Mouse (Mus musculus) stomach, postnatal 0 days (tissue): ENCODE data around the gene Fbxo21. TPM values are rescaled to one million over a fixed set of nuclear protein-coding genes. Genes with fewer than 3 reads are reported as not detected.

Experiments used
- ATAC-seq: fragments of 200-750 bp; cut with Nextera tagmentation; 2 replicates; pipeline ENCODE4 v1.8.0; 2017; ENCODE audit not compliant: low FRiP score, low TSS enrichment
- DNase-seq: peaks from one replicate; pipeline ENCODE4 v3.0.0-alpha.2; 2016; ENCODE audit warnings: low spot score
- H3K27ac ChIP-seq: fragments of 300-500 bp; sonication (generic); replicated peaks from 2 replicates; pipeline ENCODE4 v1.5.1; 2014; ENCODE audit warnings: mild to moderate bottlenecking, control low read depth
- H3K27me3 ChIP-seq: fragments of 300-500 bp; sonication (generic); 2 replicates; pipeline ENCODE4 v1.6.1; 2014; ENCODE audit warnings: low read length; ENCODE audit not compliant: control insufficient read depth, insufficient read depth
- H3K36me3 ChIP-seq: fragments of 300-500 bp; sonication (generic); 2 replicates; pipeline ENCODE4 v1.6.1; 2014; ENCODE audit warnings: low read length, mixed read lengths; ENCODE audit not compliant: control insufficient read depth, insufficient read depth
- H3K4me1 ChIP-seq: fragments of 300-500 bp; sonication (generic); replicated peaks from 2 replicates; pipeline ENCODE4 v1.6.1; 2014; ENCODE audit warnings: antibody characterized with exemption; ENCODE audit not compliant: control insufficient read depth, insufficient read depth
- H3K4me2 ChIP-seq: fragments of 300-500 bp; sonication (generic); replicated peaks from 2 replicates; pipeline ENCODE4 v1.6.1; 2014; ENCODE audit warnings: low read depth, mild to moderate bottlenecking, control low read depth, moderate library complexity
- H3K4me3 ChIP-seq: fragments of 300-500 bp; sonication (generic); 2 replicates; pipeline ENCODE4 v1.5.1; 2014; ENCODE audit warnings: low read depth, low read length, control low read depth
- H3K9ac ChIP-seq: fragments of 300-500 bp; sonication (generic); 2 replicates; pipeline ENCODE4 v1.6.1; 2014; ENCODE audit warnings: mild to moderate bottlenecking, low read length, control low read depth, mixed read lengths
- H3K9me3 ChIP-seq: fragments of 300-500 bp; sonication (generic); 2 replicates; pipeline ENCODE4 v1.6.1; 2016; ENCODE audit warnings: low read length; ENCODE audit not compliant: control insufficient read depth
- CTCF ChIP-seq: IDR thresholded peaks from 2 replicates; pipeline ENCODE4 v1.5.1; 2016; ENCODE audit warnings: antibody characterized with exemption, low read depth, mild to moderate bottlenecking, moderate library complexity
- EP300 ChIP-seq: optimal IDR thresholded peaks from 2 replicates; pipeline ENCODE3; 2016; ENCODE audit warnings: antibody characterized with exemption
- WGBS: fragments of 180-500 bp; shearing (Covaris S2); extraction: QIAGEN DNeasy Blood & Tissue Kit; methylation state at CpG from one replicate; pipeline ENCODE4 v1.1.7; 2014; 5-methylcytosine and 5-hydroxymethylcytosine counted together
- polyA plus RNA-seq: library from polyadenylated mRNA; unstranded; fragments of >200 nt; fragmentation: Nextera tagmentation; extraction: Ambion mirVana; gene quantifications from 2 replicates; pipeline ENCODE4 v1.2.1, GENCODE M21; 2015

Fbxo21 gene
- polyA plus RNA-seq, 1 experiment from 2014 or later: 19.2 TPM

DNA sequence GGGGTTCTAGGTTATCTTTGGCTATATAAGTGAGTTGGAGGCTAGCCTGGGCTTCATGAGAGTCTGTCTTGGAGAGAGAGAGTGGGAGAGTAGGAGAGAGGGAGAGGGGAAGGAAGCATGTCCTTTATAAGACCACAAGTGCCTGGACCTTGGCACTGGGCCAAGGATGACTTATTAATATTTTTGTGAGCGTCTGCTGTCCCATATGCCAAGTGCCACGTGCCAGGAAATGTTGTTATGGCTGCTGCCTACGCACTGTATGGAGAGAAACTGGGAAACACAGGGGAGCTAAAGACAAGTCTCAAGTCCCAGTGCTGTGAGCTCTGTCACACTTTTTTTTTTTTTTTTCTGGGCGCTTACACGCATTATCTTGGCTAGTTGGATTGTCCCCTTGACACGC is 66.1 kb downstream of the Fbxo21 start:
- ATAC-seq (no peak), DNase-seq (no peak)
- TF ChIP-seq EP300 (no peak), CTCF (no peak)
- Histone ChIP-seq H3K9ac (no peak overlapping the region), H3K4me3 (no peak overlapping the region), H3K9me3 (no peaks in the 10 kb centered on the region), H3K4me1 (no peaks in the 10 kb centered on the region), H3K4me2 (no peak overlapping the region), H3K36me3 (no peaks in the 10 kb centered on the region), H3K27me3 (no peaks in the 10 kb centered on the region), H3K27ac (no peak overlapping the region)
- 68% methylated on average over 6 of the region's 6 CpGs for WGBS

DNA sequence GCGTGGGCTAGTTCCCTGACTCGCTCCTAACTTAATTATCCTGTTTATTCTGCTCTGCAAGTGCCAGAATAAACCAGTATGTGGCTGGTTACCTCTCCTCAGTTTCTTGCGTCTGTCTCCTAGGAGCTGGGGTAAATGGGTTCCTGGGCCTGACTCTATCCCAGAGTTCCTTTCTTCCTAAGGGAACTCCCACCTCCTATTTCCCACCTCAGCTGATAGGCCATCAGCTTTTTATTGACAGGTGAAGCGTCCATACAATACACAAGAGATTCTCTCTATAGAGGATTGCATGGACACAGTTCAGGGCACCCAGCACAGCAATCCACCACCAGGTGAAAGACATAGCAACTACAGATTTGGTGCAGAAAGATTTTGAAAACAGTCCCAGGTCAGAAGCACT is 67.2 kb downstream of the Fbxo21 start:
- Histone ChIP-seq H3K27me3 (no peaks in the 10 kb centered on the region), H3K36me3 (no peaks in the 10 kb centered on the region), H3K9ac (no peak overlapping the region), H3K4me2 (no peak overlapping the region), H3K4me3 (no peak overlapping the region), H3K9me3 (no peaks in the 10 kb centered on the region), H3K27ac (no peak overlapping the region), H3K4me1 (no peaks in the 10 kb centered on the region)
- TF ChIP-seq EP300 (no peak), CTCF (no peak)
- DNase-seq (no peak), ATAC-seq (no peak)
- WGBS: 78% methylated on average over 4 of the region's 4 CpGs

DNA sequence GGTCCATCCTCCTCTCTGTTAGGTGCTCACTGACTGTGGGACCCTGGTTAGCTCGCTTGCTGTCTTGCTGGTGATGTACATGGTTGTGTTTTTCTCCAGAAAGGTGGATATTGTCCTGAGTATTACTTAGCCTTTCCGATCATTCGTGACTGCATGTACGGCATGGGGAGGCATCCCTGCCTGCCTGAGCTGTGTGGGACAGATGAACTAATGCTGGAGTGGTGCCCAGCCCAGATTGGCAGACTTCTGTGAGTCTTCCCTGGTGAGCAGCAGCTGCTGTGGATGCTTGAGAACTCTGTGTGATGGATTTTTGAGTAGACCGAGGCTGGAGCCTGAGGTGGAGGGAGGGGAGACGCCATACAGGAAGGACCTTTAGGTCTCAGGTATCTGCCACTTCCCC is 68.4 kb downstream of the Fbxo21 start:
- H3K4me3 ChIP-seq: no peak overlapping the region
- DNase-seq: no peak
- no peaks in the 10 kb centered on the region for H3K9me3 ChIP-seq
- WGBS: 82% methylated on average over 6 of the region's 6 CpGs
- H3K27ac ChIP-seq: no peak overlapping the region
- no peaks in the 10 kb centered on the region for H3K27me3 ChIP-seq
- no peak overlapping the region for H3K9ac ChIP-seq
- H3K4me2 ChIP-seq: no peak overlapping the region
- no peaks in the 10 kb centered on the region for H3K36me3 ChIP-seq
- H3K4me1 ChIP-seq: no peaks in the 10 kb centered on the region
- no peak for ATAC-seq
- TF ChIP-seq CTCF: no peak
- TF ChIP-seq EP300: no peak

DNA sequence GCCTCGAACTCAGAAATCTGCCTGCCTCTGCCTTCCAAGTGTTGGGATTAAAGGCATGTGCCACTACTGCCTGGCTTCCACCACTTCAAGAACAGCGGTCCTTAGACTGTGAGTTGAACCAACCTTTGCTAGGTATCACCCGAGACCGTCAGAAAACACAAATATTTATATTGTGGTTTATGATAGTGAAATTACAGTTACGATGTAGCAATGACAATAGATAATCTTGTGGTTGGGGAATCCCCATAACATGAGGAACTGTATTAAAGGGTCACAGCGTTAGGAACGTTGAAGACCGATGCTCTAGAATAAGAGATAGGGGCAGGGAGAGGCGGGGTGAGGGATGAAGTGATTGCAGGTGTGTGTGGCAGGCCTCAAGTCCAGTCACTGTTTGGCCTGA is 68.9 kb downstream of the Fbxo21 start:
- H3K4me2 ChIP-seq: no peak overlapping the region
- no peaks in the 10 kb centered on the region for H3K4me1 ChIP-seq
- 80% methylated on average over 9 of the region's 9 CpGs for WGBS
- no peaks in the 10 kb centered on the region for H3K27me3 ChIP-seq
- no peak for TF ChIP-seq EP300
- TF ChIP-seq CTCF: no peak
- H3K9me3 ChIP-seq: no peaks in the 10 kb centered on the region
- H3K4me3 ChIP-seq: no peak overlapping the region
- DNase-seq: no peak
- no peak for ATAC-seq
- no peak overlapping the region for H3K9ac ChIP-seq
- H3K36me3 ChIP-seq: no peaks in the 10 kb centered on the region
- H3K27ac ChIP-seq: no peak overlapping the region

- TF ChIP-seq CTCF (no peak), EP300 (no peak)
- DNase-seq (no peak), ATAC-seq (no peak)
- Histone ChIP-seq H3K36me3 (no peaks in the 10 kb centered on the region), H3K4me2 (no peak overlapping the region), H3K4me1 (no peaks in the 10 kb centered on the region), H3K27ac (peak overlapping the region; percentile 1; the same call in 1 of the 2 replicates), H3K9ac (no peak overlapping the region), H3K4me3 (no peak overlapping the region), H3K9me3 (no peaks in the 10 kb centered on the region), H3K27me3 (no peaks in the 10 kb centered on the region)
- 84% methylated on average over 14 of the region's 14 CpGs for WGBS
Measured at GRCm38 (mm10) chr5:118047091-118047757, 70.7 kb downstream of the Fbxo21 start.

DNA sequence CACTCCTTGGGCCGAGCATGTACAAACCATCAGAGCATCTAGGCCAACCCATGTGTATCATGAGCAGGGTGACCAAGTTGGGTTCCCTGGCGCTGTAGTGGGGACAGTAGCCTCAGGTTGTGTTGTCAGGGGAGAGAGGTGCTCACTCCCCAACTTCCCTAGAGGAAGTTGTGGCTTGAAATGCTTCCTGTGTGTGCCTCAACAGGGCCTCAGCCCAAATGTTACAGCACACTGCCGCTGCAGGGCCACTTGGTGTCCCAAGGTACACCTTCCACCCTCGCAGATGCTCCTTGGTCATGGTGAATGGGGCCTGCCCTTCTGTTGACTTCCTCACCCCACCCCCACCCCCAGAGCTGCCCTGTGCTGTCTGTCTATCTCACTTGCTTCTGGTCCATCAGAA is 71.9 kb downstream of the Fbxo21 start:
- no peak for TF ChIP-seq EP300
- no peak overlapping the region for H3K9ac ChIP-seq
- WGBS: 76% methylated on average over 4 of the region's 4 CpGs
- DNase-seq (no peak), ATAC-seq (no peak)
- H3K27me3 ChIP-seq: no peaks in the 10 kb centered on the region
- H3K4me2 ChIP-seq: no peak overlapping the region
- H3K4me3 ChIP-seq: no peak overlapping the region
- no peaks in the 10 kb centered on the region for H3K4me1 ChIP-seq
- H3K36me3 ChIP-seq: no peaks in the 10 kb centered on the region
- no peaks in the 10 kb centered on the region for H3K9me3 ChIP-seq
- no peak overlapping the region for H3K27ac ChIP-seq
